Mouse (Mus musculus) intestine, embryonic 16.5 days (tissue): Measurements from ENCODE around the gene Wdr54. TPM values are rescaled to one million over a fixed set of nuclear protein-coding genes. Genes with fewer than 3 reads are reported as not detected.

ENCODE experiments used
- ATAC-seq: fragments of 200-750 bp; cut with Nextera tagmentation; 2 replicates; pipeline ENCODE4 v1.8.0; 2017; ENCODE audit warnings: moderate TSS enrichment, moderate library complexity
- H3K27ac ChIP-seq: fragments of 300-500 bp; sonication (generic); 2 replicates; pipeline ENCODE4 v1.5.1; 2014; ENCODE audit warnings: mild to moderate bottlenecking, low read length
- H3K27me3 ChIP-seq: fragments of 300-500 bp; sonication (generic); replicated peaks from 2 replicates; pipeline ENCODE4 v1.6.1; 2014; ENCODE audit warnings: low read length, control low read depth, mixed read lengths; ENCODE audit not compliant: control insufficient read depth, insufficient read depth
- H3K36me3 ChIP-seq: fragments of 300-500 bp; sonication (generic); 2 replicates; pipeline ENCODE4 v1.6.1; 2014; ENCODE audit warnings: low read length, control low read depth; ENCODE audit not compliant: control insufficient read depth, insufficient read depth
- H3K4me1 ChIP-seq: fragments of 300-500 bp; sonication (generic); 2 replicates; pipeline ENCODE4 v1.6.1; 2014; ENCODE audit warnings: low read length, control low read depth, mixed read lengths; ENCODE audit not compliant: control insufficient read depth, insufficient read depth
- H3K4me2 ChIP-seq: fragments of 300-500 bp; sonication (generic); 2 replicates; pipeline ENCODE4 v1.6.1; 2014; ENCODE audit warnings: low read depth, low read length, control low read depth
- H3K4me3 ChIP-seq: fragments of 300-500 bp; sonication (generic); 2 replicates; pipeline ENCODE4 v1.5.1; 2014; ENCODE audit warnings: mild to moderate bottlenecking, low read length
- H3K9ac ChIP-seq: fragments of 300-500 bp; sonication (generic); 2 replicates; pipeline ENCODE4 v1.6.1; 2014; ENCODE audit warnings: low read depth, low read length
- H3K9me3 ChIP-seq: fragments of 300-500 bp; sonication (generic); 2 replicates; pipeline ENCODE4 v1.6.1; 2016; ENCODE audit warnings: low read length, control low read depth; ENCODE audit not compliant: control insufficient read depth
- WGBS: fragments of 180-500 bp; shearing (Covaris S2); extraction: QIAGEN DNeasy Blood & Tissue Kit; methylation state at CpG from one replicate; pipeline ENCODE4 v1.1.7; 2014; 5-methylcytosine and 5-hydroxymethylcytosine counted together
- polyA plus RNA-seq: library from polyadenylated mRNA; unstranded; fragments of >200 nt; fragmentation: Nextera tagmentation; extraction: Ambion mirVana; gene quantifications from 2 replicates; pipeline ENCODE4 v1.2.1, GENCODE M21; 2015

Wdr54 gene
- polyA plus RNA-seq, 1 experiment from 2014 or later, result 4.6 TPM

DNA sequence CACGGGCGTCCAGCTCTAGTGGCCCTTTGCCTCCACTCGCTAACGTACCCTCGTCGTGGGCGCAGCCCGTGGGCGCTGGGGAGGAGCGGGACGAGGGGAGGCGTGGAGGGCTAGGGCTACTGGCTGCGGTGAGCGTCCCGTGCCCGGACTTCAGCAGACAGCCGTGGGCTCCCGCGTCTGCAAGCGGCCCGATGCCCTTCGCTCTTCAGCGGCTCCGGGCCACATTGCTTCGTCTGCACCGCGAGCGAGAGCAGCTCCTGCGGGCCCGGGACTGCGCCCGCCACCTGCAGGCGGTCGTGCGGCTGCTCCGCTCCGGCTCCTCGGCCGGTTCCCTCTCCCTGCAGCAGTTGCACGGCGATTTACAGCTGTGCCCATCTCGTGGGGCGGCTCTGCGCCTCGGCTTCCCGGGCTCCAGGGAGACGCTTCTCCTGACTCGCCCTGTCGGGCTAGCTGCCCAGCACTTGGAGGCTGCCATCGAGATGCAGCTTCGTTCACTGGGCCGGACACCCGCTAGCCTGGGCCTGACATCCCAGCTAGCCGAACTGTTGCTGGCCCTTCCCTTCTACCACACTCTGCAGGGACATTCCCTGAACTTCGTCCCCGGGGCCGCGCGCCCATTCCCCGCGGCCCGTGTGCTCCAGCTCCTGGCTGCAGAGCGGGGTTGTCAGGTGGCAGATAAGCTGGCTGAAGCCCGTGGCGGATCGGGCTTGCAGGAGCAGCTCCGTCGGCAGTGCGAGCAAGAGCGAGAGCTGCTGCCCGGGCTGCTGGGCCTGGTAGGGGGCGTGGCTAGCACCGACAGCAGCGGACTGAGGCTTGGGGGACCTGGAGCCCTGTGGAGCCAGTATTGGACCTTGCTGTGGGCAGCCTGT lies 54.3 kb downstream of the Wdr54 start:
- H3K27me3 ChIP-seq, result no peaks in the 10 kb centered on the region
- H3K9ac ChIP-seq, result peak overlapping the region; percentile 88
- WGBS, result 0% methylated on average over 73 of the region's 74 CpGs
- peaks cover 18% of the 10 kb centered on the region for H3K4me1 ChIP-seq
- H3K4me2 ChIP-seq, result peak overlapping the region; percentile 97
- H3K36me3 ChIP-seq, result no peaks in the 10 kb centered on the region
- H3K27ac ChIP-seq, result peak overlapping the region; percentile 90
- no peaks in the 10 kb centered on the region for H3K9me3 ChIP-seq
- ATAC-seq, result peak; percentile 86
- H3K4me3 ChIP-seq, result peak overlapping the region; percentile 80

DNA sequence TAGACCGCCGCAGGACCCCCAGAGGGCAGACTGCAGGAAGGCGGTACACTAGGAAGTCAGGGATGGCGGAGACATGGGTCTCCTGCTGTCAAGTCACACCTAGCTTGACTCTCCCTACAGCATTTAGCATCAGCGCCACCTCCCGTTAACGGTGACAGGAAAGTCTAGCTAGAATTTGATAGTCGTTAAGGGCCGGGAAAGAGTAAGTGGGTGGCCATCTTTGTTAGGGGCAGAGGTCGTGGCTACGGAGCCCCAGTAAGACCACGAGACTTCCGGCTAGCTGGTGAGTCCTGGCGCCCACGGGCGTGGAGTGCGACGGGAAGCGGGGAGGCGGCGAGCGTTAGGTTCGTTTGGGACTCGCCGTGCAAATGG lies 54.9 kb downstream of the Wdr54 start, which contains the start of the genes Ccdc142 and Gm42688:
TSS of gene Ccdc142 (plus strand) at position 286 of the 372 bp plus-strand sequence.
TSS of gene Gm42688 (plus strand) at position 302 of the 372 bp plus-strand sequence.
- Histone ChIP-seq H3K4me3 (peak within 1 kb of the TSS; percentile 80), H3K4me1 (peaks cover 18% of the 10 kb centered on the region), H3K27ac (peak within 1 kb of the TSS; percentile 90), H3K9me3 (no peaks in the 10 kb centered on the region), H3K27me3 (no peaks in the 10 kb centered on the region), H3K9ac (peak within 1 kb of the TSS; percentile 88), H3K4me2 (peak within 1 kb of the TSS; percentile 97), H3K36me3 (no peaks in the 10 kb centered on the region)
- under 1% methylated on average over 25 of the region's 25 CpGs for WGBS
- peak; percentile 89 for ATAC-seq

Other genes with a start within 250 kb of the Wdr54 start
- 1.2 and 1.5 TPM in 2 replicates for gene Sema4f, start 216.6 kb downstream of the Wdr54 start, polyA plus RNA-seq
- gene M1ap, start 209.5 kb downstream of the Wdr54 start, polyA plus RNA-seq, result 0.34 and 0.62 TPM in 2 replicates
- 9.5 and 9.6 TPM in 2 replicates for gene Dok1, start 122.9 kb downstream of the Wdr54 start, polyA plus RNA-seq
- gene Loxl3, start 122.2 kb downstream of the Wdr54 start, polyA plus RNA-seq, result 11.3 and 11.9 TPM in 2 replicates
- gene Aup1, start 101.9 kb downstream of the Wdr54 start, polyA plus RNA-seq, result 258 and 265 TPM in 2 replicates
- 66.0 and 68.5 TPM in 2 replicates for gene Htra2, start 101.1 kb downstream of the Wdr54 start, polyA plus RNA-seq
- 24.0 and 28.7 TPM in 2 replicates for gene Dqx1, start 98.6 kb downstream of the Wdr54 start, polyA plus RNA-seq
- gene Tlx2, start 86.1 kb downstream of the Wdr54 start, polyA plus RNA-seq, result 9.3 and 10.4 TPM in 2 replicates
- gene Pcgf1, start 78.5 kb downstream of the Wdr54 start, polyA plus RNA-seq, result 27.2 and 29.7 TPM in 2 replicates
- 0.58 and 0.62 TPM in 2 replicates for gene Lbx2, start 70.0 kb downstream of the Wdr54 start, polyA plus RNA-seq
- 1.7 and 3.0 TPM in 2 replicates for gene Ccdc142, start 54.8 kb downstream of the Wdr54 start, polyA plus RNA-seq
- gene Gm42688, start 54.8 kb downstream of the Wdr54 start, polyA plus RNA-seq, result 1.7 and 2.0 TPM in 2 replicates
- 118 and 134 TPM in 2 replicates for gene Mrpl53, start 47.4 kb downstream of the Wdr54 start, polyA plus RNA-seq
- 8.8 and 9.4 TPM in 2 replicates for gene Mogs, start 40.9 kb downstream of the Wdr54 start, polyA plus RNA-seq
- gene Wbp1, start 34.8 kb downstream of the Wdr54 start, polyA plus RNA-seq, result 94.4 and 95.5 TPM in 2 replicates
- gene Ino80b, start 31.0 kb downstream of the Wdr54 start, polyA plus RNA-seq, result 8.2 and 8.8 TPM in 2 replicates
- 24.4 and 26.1 TPM in 2 replicates for gene Rtkn, start 20.9 kb downstream of the Wdr54 start, polyA plus RNA-seq
- gene 1700003E16Rik, start within 50 bp of the Wdr54 start, polyA plus RNA-seq, result 1.9 and 2.4 TPM in 2 replicates
- 73.5 and 84.5 TPM in 2 replicates for gene Dctn1, start 9.5 kb upstream of the Wdr54 start, polyA plus RNA-seq
- 0.56 and 1.2 TPM in 2 replicates for gene Slc4a5, start 63.4 kb upstream of the Wdr54 start, polyA plus RNA-seq
- 36.4 and 43.5 TPM in 2 replicates for gene Mthfd2, start 169.5 kb upstream of the Wdr54 start, polyA plus RNA-seq
- 50.8 and 52.8 TPM in 2 replicates for gene Mob1a, start 169.6 kb upstream of the Wdr54 start, polyA plus RNA-seq
- gene Bola3, start 192.8 kb upstream of the Wdr54 start, polyA plus RNA-seq, result 173 and 186 TPM in 2 replicates